Mouse (Mus musculus) bone marrow macrophage, adult 2 months (primary cell): ENCODE measurements around the gene Rtkn. TPM values are rescaled to one million over a fixed set of nuclear protein-coding genes. Genes with fewer than 3 reads are reported as not detected.

Source experiments
- H3K27ac ChIP-seq: 2 replicates; pipeline ENCODE4 v1.5.1; 2012; ENCODE audit warnings: low read depth, low read length; ENCODE audit not compliant: insufficient read depth
- H3K4me1 ChIP-seq: 2 replicates; pipeline ENCODE4 v1.6.1; 2012; ENCODE audit warnings: low read length; ENCODE audit not compliant: control insufficient read depth, insufficient read depth
- H3K4me3 ChIP-seq: 2 replicates; pipeline ENCODE4 v1.5.1; 2012; ENCODE audit warnings: mild to moderate bottlenecking, low read length, moderate library complexity; ENCODE audit not compliant: insufficient read depth
- CTCF ChIP-seq: IDR thresholded peaks from 2 replicates; pipeline ENCODE4 v1.5.1; 2012; ENCODE audit warnings: low read depth, mild to moderate bottlenecking, low read length, moderate library complexity
- POLR2A ChIP-seq: IDR thresholded peaks from 2 replicates; pipeline ENCODE4 v1.6.1; 2012; ENCODE audit warnings: mild to moderate bottlenecking, low read depth, low read length, borderline replicate concordance
- polyA plus RNA-seq: library from polyadenylated mRNA; stranded (reverse); fragments of >200 nt; gene quantifications from 2 replicates; pipeline ENCODE4 v1.2.4, GENCODE M21; 2012; ENCODE audit not compliant: missing spikeins, insufficient read depth, insufficient read length

Gene Rtkn
- polyA plus RNA-seq, result 1.4 and 1.8 TPM in 2 replicates

DNA sequence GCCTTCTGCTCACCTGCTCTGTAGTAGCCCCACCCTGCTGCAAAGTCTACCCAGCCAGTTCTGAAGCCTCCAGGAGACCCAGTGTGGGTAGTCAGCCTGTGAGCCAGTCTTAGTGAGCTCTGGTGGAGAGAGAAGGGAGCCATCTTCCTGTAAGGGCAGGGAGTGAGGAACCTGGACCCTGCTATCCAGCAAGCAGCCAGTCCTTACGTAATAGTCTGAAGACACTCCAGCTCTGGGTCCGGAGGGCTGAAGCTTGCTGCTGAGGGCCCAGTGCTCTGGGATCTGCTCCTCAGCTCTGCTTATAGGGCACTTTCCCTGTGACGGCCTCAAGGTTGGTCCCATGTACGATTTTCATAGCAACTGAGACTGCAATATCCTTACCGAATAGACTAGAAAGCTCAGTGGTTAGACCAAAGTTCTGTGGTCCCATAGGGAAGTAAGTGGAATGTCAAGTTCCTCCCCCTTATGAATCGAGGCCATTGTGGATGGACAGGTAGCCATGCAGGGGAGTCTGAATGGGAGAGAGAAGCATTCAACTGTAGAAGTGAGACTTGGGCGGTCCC, at the start of gene Rtkn:
Rtkn (plus strand) TSS at position 513 of the 563 bp plus-strand sequence.
- H3K4me1 ChIP-seq, result peaks cover 45% of the 10 kb centered on the region
- peak within 1 kb of the TSS; percentile 64; the same call in 1 of the 2 replicates for H3K4me3 ChIP-seq

DNA sequence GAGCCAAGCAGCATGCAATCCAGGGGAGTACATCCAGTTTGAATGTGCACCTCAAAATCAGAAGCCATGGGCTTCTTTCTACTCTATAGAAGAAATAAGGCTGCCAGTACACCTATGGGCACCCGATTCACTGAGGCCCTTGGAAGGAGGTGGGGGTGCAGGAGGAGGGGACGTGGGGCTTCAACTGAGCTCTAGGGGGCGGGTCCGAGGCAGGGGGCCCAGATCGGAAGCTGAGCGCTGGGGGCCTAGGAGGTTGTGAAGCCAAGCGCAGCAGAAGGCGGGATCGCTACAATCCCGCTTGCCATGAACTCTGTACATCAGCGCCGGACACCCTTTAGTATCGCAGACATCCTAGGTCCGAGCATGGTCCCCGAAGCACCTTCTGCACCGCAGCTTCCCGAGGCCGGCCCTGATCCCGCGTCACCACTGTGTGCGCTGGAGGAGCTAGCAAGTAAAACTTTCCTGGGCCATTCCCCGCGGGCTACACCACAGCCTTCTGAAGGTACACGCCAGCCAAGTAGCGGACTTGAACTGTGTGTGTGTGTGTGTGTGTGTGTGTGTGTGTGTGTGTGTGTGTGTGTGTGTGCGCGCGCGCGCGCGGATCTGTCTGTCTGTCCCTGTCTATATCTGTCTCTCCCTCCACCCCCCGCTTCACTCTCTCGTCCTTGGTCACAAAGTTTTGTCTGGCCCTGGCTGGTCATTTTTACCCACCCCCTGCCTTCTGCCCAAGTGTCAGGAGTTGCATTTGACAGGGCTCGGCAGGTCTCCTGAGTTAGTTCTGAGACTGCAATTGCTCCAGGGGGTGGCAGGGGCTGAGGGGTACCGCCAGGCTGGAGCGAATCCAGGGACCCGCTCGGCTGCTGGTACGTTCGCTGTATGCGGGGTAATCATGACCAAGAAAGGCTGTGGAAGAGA, 48.9 kb upstream of the Rtkn start, which contains the start of gene Lbx2:
Lbx2 (plus strand) TSS at position 247 of the 915 bp plus-strand sequence.
- Histone ChIP-seq H3K27ac (no peak within 1 kb of the TSS), H3K4me1 (peaks cover 2% of the 10 kb centered on the region; the same call in 1 of the 2 replicates), H3K4me3 (peak within 1 kb of the TSS; percentile 53)
- no peak for TF ChIP-seq POLR2A
- no peak for TF ChIP-seq CTCF

More for the DNA sequence above, at the start of gene Rtkn:
- TF ChIP-seq CTCF (no peak), POLR2A (no peak)
- no peak within 1 kb of the TSS for H3K27ac ChIP-seq

DNA sequence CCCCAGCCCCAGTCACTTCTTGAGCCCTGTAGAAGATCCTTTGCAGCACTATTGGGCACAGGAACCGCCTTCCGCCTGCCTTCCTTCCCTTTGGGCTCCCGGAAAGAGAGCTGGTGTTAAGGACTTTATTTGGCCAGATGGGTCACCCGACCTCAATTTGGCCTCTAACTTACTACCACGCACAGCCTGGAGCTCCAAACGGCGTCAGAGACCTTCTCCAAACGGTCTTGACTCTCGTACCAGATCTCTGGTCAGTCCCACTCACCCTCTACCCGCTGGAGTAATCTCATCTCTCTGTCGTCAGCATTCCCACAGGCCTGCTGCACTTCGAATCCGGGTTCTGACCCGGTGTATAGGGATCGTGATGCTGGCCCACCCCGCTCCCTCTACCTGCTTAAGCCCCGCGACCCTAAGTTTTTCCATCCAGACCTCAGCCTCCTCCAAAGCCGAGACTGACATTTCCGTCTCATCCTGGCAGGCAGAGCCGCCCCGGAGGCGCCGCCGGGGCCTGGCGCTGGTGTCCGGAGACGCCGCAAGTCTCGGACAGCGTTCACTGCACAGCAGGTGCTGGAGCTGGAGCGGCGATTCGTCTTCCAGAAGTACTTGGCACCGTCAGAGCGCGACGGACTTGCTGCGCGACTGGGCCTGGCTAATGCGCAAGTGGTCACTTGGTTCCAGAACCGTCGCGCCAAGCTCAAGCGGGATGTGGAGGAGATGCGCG, 47.9 kb upstream of the Rtkn start:
- Histone ChIP-seq H3K4me1 (peaks cover 6% of the 10 kb centered on the region; the same call in 1 of the 2 replicates), H3K4me3 (0 out of 2 replicates have a peak overlapping the region, but pooled peaks have one; percentile 11), H3K27ac (no peak overlapping the region)
- TF ChIP-seq CTCF (no peak), POLR2A (no peak)

DNA sequence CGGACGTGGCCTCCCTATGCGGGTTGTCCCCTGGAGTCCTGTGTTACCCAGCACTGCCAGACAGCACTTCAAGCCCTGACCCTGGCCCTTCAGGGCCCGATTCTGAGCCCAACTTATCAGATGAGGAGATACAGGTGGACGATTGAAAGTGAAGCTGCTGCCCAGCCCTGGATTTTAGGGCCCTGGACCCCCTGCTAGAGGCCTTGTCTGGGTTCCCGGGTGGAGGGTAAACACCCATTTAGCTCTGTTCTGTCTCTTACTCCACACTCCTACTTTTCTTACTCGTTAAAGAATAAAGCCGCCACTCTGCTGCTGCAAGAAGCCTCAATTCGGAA, 47.4 kb upstream of the Rtkn start:
- TF ChIP-seq POLR2A (no peak), CTCF (no peak)
- no peak overlapping the region for H3K27ac ChIP-seq
- H3K4me3 ChIP-seq, result no peak overlapping the region
- H3K4me1 ChIP-seq, result peaks cover 11% of the 10 kb centered on the region

DNA sequence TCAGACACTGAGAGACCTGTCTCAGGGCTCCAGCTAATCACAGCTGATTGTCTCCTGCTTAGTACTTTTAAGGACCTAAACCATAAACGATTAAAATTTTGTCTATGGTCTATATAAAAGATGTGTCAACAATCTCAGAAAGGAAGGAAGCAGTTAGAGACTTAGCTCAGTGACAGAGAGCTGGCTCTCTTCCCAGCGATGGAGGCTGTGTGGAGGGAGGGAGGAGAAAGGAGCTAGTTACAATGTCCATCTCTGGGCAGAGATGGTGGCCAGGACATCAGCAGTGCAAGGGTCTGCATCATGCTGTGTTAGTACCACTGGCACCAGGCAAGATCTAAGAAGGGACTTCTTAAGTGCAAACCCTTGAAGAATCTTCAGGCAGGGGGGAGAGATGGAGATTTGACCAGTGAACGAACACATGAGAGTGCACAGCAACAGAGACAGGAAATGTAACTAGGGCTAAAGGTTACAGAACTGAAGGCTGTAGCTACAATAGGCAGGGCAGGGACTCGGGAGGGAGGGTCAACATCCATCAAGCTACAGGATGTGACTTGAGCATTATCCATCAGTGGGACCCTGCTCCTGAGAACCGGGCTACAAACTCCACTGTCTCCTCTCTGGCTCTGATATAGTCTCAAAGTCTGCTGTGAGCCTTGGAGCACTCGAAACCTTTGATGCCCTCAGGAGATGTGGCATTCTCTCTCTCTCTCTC, 42.7 kb upstream of the Rtkn start:
- no peak overlapping the region for H3K27ac ChIP-seq
- no peak for TF ChIP-seq POLR2A
- no peak for TF ChIP-seq CTCF
- H3K4me3 ChIP-seq, result no peak overlapping the region
- peaks cover 9% of the 10 kb centered on the region for H3K4me1 ChIP-seq

DNA sequence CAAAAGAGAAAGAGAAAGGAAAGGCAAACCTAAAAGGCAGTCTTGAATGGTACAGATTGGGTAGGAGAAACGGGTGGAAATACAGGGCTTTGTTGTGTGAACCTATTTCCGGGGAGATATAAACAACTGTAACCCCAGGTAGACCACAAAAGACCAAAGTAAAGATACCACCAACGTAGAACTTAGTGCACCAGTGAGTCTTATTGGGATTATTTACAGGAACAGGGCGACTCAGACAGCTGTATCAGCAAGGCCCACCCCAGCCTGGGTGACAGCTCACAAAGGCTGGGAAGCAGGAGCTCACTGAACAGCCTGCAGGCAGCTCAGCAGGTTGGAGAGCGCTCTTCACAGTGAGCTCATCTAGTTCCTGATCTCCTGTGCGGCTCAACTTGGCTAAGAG, 39.3 kb upstream of the Rtkn start:
- Histone ChIP-seq H3K4me1 (peaks cover 11% of the 10 kb centered on the region), H3K27ac (no peak overlapping the region), H3K4me3 (no peak overlapping the region)
- no peak for TF ChIP-seq CTCF
- TF ChIP-seq POLR2A, result no peak

DNA sequence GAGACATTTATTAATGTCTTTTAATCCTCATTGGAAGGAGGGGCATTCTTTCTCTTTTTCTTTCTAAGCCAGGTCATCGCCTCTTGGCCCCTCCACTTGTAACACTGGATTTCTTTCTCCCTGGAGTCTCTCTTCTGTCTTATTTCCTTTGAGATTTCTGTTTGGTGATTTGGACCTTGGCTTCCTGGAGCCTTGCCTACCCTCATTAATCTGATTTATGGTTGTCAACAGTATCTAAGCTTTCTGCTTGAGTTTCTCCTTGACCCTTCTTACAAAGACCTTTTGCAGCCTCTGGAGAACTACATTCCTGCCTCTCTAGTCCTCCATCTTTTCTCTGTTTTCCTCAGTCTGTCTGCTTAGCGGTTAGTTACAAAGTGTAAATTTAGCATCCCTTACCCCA, 36.9 kb upstream of the Rtkn start:
- H3K27ac ChIP-seq, result no peak overlapping the region
- TF ChIP-seq POLR2A (no peak), CTCF (no peak)

DNA sequence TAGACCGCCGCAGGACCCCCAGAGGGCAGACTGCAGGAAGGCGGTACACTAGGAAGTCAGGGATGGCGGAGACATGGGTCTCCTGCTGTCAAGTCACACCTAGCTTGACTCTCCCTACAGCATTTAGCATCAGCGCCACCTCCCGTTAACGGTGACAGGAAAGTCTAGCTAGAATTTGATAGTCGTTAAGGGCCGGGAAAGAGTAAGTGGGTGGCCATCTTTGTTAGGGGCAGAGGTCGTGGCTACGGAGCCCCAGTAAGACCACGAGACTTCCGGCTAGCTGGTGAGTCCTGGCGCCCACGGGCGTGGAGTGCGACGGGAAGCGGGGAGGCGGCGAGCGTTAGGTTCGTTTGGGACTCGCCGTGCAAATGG, 34.0 kb upstream of the Rtkn start, which contains the start of the genes Ccdc142 and Gm42688:
Ccdc142 (plus strand) TSS at position 286 of the 372 bp plus-strand sequence.
Gm42688 (plus strand) TSS at position 302 of the 372 bp plus-strand sequence.
- TF ChIP-seq CTCF (peak; percentile 64), POLR2A (no peak)
- peak within 1 kb of the TSS; percentile 76 for H3K27ac ChIP-seq
- peaks cover 10% of the 10 kb centered on the region for H3K4me1 ChIP-seq
- peak within 1 kb of the TSS; percentile 87 for H3K4me3 ChIP-seq

More for the DNA sequence above, 36.9 kb upstream of the Rtkn start:
- peaks cover 10% of the 10 kb centered on the region for H3K4me1 ChIP-seq
- H3K4me3 ChIP-seq, result no peak overlapping the region
